Mouse (Mus musculus): ENCODE data around the gene Lrrc73. TPM values are rescaled to one million over a fixed set of nuclear protein-coding genes. Genes with fewer than 3 reads are reported as not detected.

Gene Lrrc73
- polyA plus RNA-seq, 1 experiment from 2014 or later = 0.85 TPM

MicroRNA genes within 50 kb of the gene (microRNA counts, 519-probe panel; counts per million panel counts)
- not detected for microRNA mmu-miR-693-3p
- not detected for microRNA mmu-miR-693-5p

Small RNA genes within 50 kb of the gene (microRNA-seq; reads per million reads assigned to microRNA genes)
- gene Mir693 = not detected

Other genes starting within 250 kb of the Lrrc73 start
- gene Vegfa, start 221.2 kb upstream of the Lrrc73 start, polyA plus RNA-seq (2014; fragmentation: Nextera tagmentation; extraction: Ambion mirVana) = 6.8 and 8.1 TPM in 2 replicates
- gene Mrps18a, start 142.5 kb upstream of the Lrrc73 start, polyA plus RNA-seq (2014; fragmentation: Nextera tagmentation; extraction: Ambion mirVana) = 132 and 141 TPM in 2 replicates
- gene Rsph9, start 109.3 kb upstream of the Lrrc73 start, polyA plus RNA-seq (2014; fragmentation: Nextera tagmentation; extraction: Ambion mirVana) = 13.1 and 15.8 TPM in 2 replicates
- 32.2 and 35.3 TPM in 2 replicates for gene Mad2l1bp, start 100.0 kb upstream of the Lrrc73 start, polyA plus RNA-seq (2014; fragmentation: Nextera tagmentation; extraction: Ambion mirVana)
- 33.0 and 36.3 TPM in 2 replicates for gene Gtpbp2, start 92.5 kb upstream of the Lrrc73 start, polyA plus RNA-seq (2014; fragmentation: Nextera tagmentation; extraction: Ambion mirVana)
- gene Polh, start 50.9 kb upstream of the Lrrc73 start, polyA plus RNA-seq (2014; fragmentation: Nextera tagmentation; extraction: Ambion mirVana) = 14.3 and 14.7 TPM in 2 replicates
- gene Xpo5, start 50.7 kb upstream of the Lrrc73 start, polyA plus RNA-seq (2014; fragmentation: Nextera tagmentation; extraction: Ambion mirVana) = 47.9 and 48.4 TPM in 2 replicates
- gene Polr1c, start 5.5 kb upstream of the Lrrc73 start, polyA plus RNA-seq (2014; fragmentation: Nextera tagmentation; extraction: Ambion mirVana) = 86.8 and 87.9 TPM in 2 replicates
- 104 and 106 TPM in 2 replicates for gene Yipf3, start 5.5 kb upstream of the Lrrc73 start, polyA plus RNA-seq (2014; fragmentation: Nextera tagmentation; extraction: Ambion mirVana)
- gene Tjap1, start 29.5 kb downstream of the Lrrc73 start, polyA plus RNA-seq (2014; fragmentation: Nextera tagmentation; extraction: Ambion mirVana) = 46.4 and 48.8 TPM in 2 replicates
- gene Dlk2, start 43.9 kb downstream of the Lrrc73 start, polyA plus RNA-seq (2014; fragmentation: Nextera tagmentation; extraction: Ambion mirVana) = 2.8 and 3.9 TPM in 2 replicates
- 4.6 and 4.9 TPM in 2 replicates for gene Abcc10, start 74.8 kb downstream of the Lrrc73 start, polyA plus RNA-seq (2014; fragmentation: Nextera tagmentation; extraction: Ambion mirVana)
- gene Zfp318, start 130.2 kb downstream of the Lrrc73 start, polyA plus RNA-seq (2014; fragmentation: Nextera tagmentation; extraction: Ambion mirVana) = 12.7 and 16.5 TPM in 2 replicates
- 1.3 and 1.7 TPM in 2 replicates for gene Crip3, start 175.4 kb downstream of the Lrrc73 start, polyA plus RNA-seq (2014; fragmentation: Nextera tagmentation; extraction: Ambion mirVana)
- not detected in 2 replicates for gene Slc22a7, start 184.9 kb downstream of the Lrrc73 start, polyA plus RNA-seq (2014; fragmentation: Nextera tagmentation; extraction: Ambion mirVana)
- 0.25 and 0.27 TPM in 2 replicates for gene Ttbk1, start 234.1 kb downstream of the Lrrc73 start, polyA plus RNA-seq (2014; fragmentation: Nextera tagmentation; extraction: Ambion mirVana)
- gene Dnph1, start 243.2 kb downstream of the Lrrc73 start, polyA plus RNA-seq (2014; fragmentation: Nextera tagmentation; extraction: Ambion mirVana) = 56.3 and 65.5 TPM in 2 replicates

Data from stomach, embryonic 14.5 days (tissue).